Mouse (Mus musculus) hindbrain, embryonic 15.5 days (tissue): ENCODE data around the gene Capn10. TPM values are rescaled to one million over a fixed set of nuclear protein-coding genes. Genes with fewer than 3 reads are reported as not detected.

Experiments used
- ATAC-seq: fragments of 200-750 bp; cut with Nextera tagmentation; 2 replicates; pipeline ENCODE4 v1.8.0; 2017; ENCODE audit warnings: low read depth, moderate number of reproducible peaks, moderate TSS enrichment; ENCODE audit not compliant: low FRiP score
- H3K27ac ChIP-seq: fragments of 300-500 bp; sonication (generic); replicated peaks from 2 replicates; pipeline ENCODE4 v1.5.1; 2015; ENCODE audit warnings: mild to moderate bottlenecking, inconsistent platforms
- H3K27me3 ChIP-seq: fragments of 300-500 bp; sonication (generic); 2 replicates; pipeline ENCODE4 v1.6.1; 2015; ENCODE audit warnings: control low read depth, inconsistent platforms
- H3K36me3 ChIP-seq: fragments of 300-500 bp; sonication (generic); 2 replicates; pipeline ENCODE4 v1.6.1; 2015; ENCODE audit warnings: control low read depth, inconsistent platforms
- H3K4me1 ChIP-seq: fragments of 300-500 bp; sonication (generic); replicated peaks from 2 replicates; pipeline ENCODE4 v1.6.1; 2015; ENCODE audit warnings: control low read depth, inconsistent platforms
- H3K4me2 ChIP-seq: fragments of 300-500 bp; sonication (generic); 2 replicates; pipeline ENCODE4 v1.6.1; 2015; ENCODE audit warnings: moderate library complexity, mild to moderate bottlenecking, inconsistent platforms
- H3K4me3 ChIP-seq: fragments of 300-500 bp; sonication (generic); 2 replicates; pipeline ENCODE4 v1.5.1; 2015; ENCODE audit warnings: mild to moderate bottlenecking, inconsistent platforms
- H3K9ac ChIP-seq: fragments of 300-500 bp; sonication (generic); 2 replicates; pipeline ENCODE4 v1.6.1; 2015; ENCODE audit warnings: inconsistent platforms
- H3K9me3 ChIP-seq: fragments of 300-500 bp; sonication (generic); 2 replicates; pipeline ENCODE4 v1.6.1; 2016; ENCODE audit warnings: control low read depth, inconsistent platforms
- WGBS: fragments of 180-500 bp; shearing (Covaris S2); methylation state at CpG from one replicate; pipeline ENCODE4 v1.1.7; 2015; 5-methylcytosine and 5-hydroxymethylcytosine counted together
- polyA plus RNA-seq: library from polyadenylated mRNA; unstranded; fragments of >200 nt; fragmentation: Nextera tagmentation; extraction: Ambion mirVana; gene quantifications from 2 replicates; pipeline ENCODE4 v1.2.1, GENCODE M21; 2015

Capn10 gene
- polyA plus RNA-seq, 1 experiment from 2014 or later = 59.2 TPM

- Histone ChIP-seq H3K4me1 (no peaks in the 10 kb centered on the region), H3K27ac (no peak overlapping the region), H3K9me3 (no peaks in the 10 kb centered on the region), H3K4me2 (no peak overlapping the region), H3K9ac (no peak overlapping the region), H3K36me3 (no peaks in the 10 kb centered on the region), H3K27me3 (no peaks in the 10 kb centered on the region), H3K4me3 (no peak overlapping the region)
- 83% methylated on average over 4 of the region's 4 CpGs for WGBS
- ATAC-seq = no peak
Measured at GRCm38 (mm10) chr1:92988894-92989293, 54.7 kb downstream of the Capn10 start.

GRCm38 (mm10) chr1:92989891-92990290 lies 55.7 kb downstream of the Capn10 start:
- H3K9ac ChIP-seq = no peak overlapping the region
- H3K4me2 ChIP-seq = no peak overlapping the region
- H3K4me3 ChIP-seq = no peak overlapping the region
- no peak overlapping the region for H3K27ac ChIP-seq
- H3K4me1 ChIP-seq = no peaks in the 10 kb centered on the region
- no peaks in the 10 kb centered on the region for H3K27me3 ChIP-seq
- H3K9me3 ChIP-seq = no peaks in the 10 kb centered on the region
- WGBS = 74% methylated on average over 4 of the region's 4 CpGs
- H3K36me3 ChIP-seq = no peaks in the 10 kb centered on the region
- no peak for ATAC-seq

- Histone ChIP-seq H3K27ac (no peak overlapping the region), H3K27me3 (no peaks in the 10 kb centered on the region), H3K4me1 (no peaks in the 10 kb centered on the region), H3K36me3 (no peaks in the 10 kb centered on the region), H3K9ac (no peak overlapping the region), H3K4me2 (no peak overlapping the region), H3K9me3 (no peaks in the 10 kb centered on the region), H3K4me3 (no peak overlapping the region)
- ATAC-seq = no peak
- WGBS = 86% methylated on average over 6 of the region's 6 CpGs
Measured at GRCm38 (mm10) chr1:92992214-92992855, 58.2 kb downstream of the Capn10 start.

GRCm38 (mm10) chr1:92992880-92993279 lies 58.7 kb downstream of the Capn10 start:
- WGBS = 65% methylated on average over 2 of the region's 2 CpGs
- Histone ChIP-seq H3K27me3 (no peaks in the 10 kb centered on the region), H3K4me3 (no peak overlapping the region), H3K4me2 (no peak overlapping the region), H3K9me3 (no peaks in the 10 kb centered on the region), H3K9ac (no peak overlapping the region), H3K4me1 (no peaks in the 10 kb centered on the region), H3K27ac (no peak overlapping the region), H3K36me3 (no peaks in the 10 kb centered on the region)
- no peak for ATAC-seq

Other genes starting within 250 kb of the Capn10 start
- gene Gpc1, start 102.7 kb upstream of the Capn10 start, polyA plus RNA-seq = 64.5 and 71.2 TPM in 2 replicates
- gene Ankmy1, start 31.5 kb upstream of the Capn10 start, polyA plus RNA-seq = 0.56 and 0.61 TPM in 2 replicates
- 16.6 and 17.3 TPM in 2 replicates for gene Dusp28, start 27.4 kb upstream of the Capn10 start, polyA plus RNA-seq
- 30.4 and 36.2 TPM in 2 replicates for gene Rnpepl1, start 23.6 kb upstream of the Capn10 start, polyA plus RNA-seq
- gene Gpr35, start 16.5 kb downstream of the Capn10 start, polyA plus RNA-seq = 0.54 and 0.79 TPM in 2 replicates
- not detected in 2 replicates for gene Aqp12, start 72.0 kb downstream of the Capn10 start, polyA plus RNA-seq
- 456 and 490 TPM in 2 replicates for gene Kif1a, start 167.6 kb downstream of the Capn10 start, polyA plus RNA-seq
- not detected in 2 replicates for gene Agxt, start 200.9 kb downstream of the Capn10 start, polyA plus RNA-seq
- 0.23 and 0.28 TPM in 2 replicates for gene 2310007B03Rik, start 226.6 kb downstream of the Capn10 start, polyA plus RNA-seq
- gene Crocc2, start 234.3 kb downstream of the Capn10 start, polyA plus RNA-seq = 0.35 and 0.45 TPM in 2 replicates